Mouse (Mus musculus) neutrophil, adult 5-6 weeks (primary cell): ENCODE data around the gene Xaf1. TPM values are rescaled to one million over a fixed set of nuclear protein-coding genes. Genes with fewer than 3 reads are reported as not detected.
A peak's percentile ranks its signal among the peaks of the same experiment; 100 is the strongest.
"Not testable (repeated sequence)": the region's sequence is repeated elsewhere in the genome, so short reads cannot be mapped to it uniquely, and the experiment has no call there.

Experiments
- ATAC-seq: fragments of 151-379, 151-347 bp; 2 replicates; pipeline ENCODE4 v1.8.0; 2017; ENCODE audit warnings: mild to moderate bottlenecking, moderate TSS enrichment; ENCODE audit not compliant: insufficient number of reproducible peaks, poor library complexity, low FRiP score, severe bottlenecking; ENCODE audit errors: extremely low read depth
- total RNA-seq: library from RNA; stranded (forward); fragments of 200-1000 nt; gene quantifications from 2 replicates; pipeline ENCODE4 v1.2.3, GENCODE M21; 2017

Gene Xaf1
- total RNA-seq, 1 experiment from 2014 or later: 37.6 TPM

DNA sequence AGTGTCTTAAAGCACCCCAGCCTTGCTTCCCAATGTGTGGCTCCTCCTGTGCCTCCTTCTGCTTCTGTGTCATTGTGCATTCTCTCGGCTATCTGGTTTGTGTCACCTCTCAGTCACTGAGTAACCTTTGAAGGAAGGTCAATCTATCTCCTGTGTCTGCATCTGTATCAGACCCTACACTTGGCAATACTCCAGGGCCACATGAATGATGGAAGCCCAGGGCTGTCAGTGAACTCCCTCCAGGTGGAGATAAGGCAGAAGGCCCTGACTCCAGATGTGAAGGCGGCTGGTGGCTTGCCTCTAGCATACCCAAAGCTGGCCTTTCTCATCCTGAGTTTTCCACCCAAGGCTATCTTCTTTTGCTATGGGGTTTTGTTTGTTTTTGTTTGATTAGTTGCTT lies 7.6 kb downstream of the Xaf1 start:
- ATAC-seq: no peak

- ATAC-seq: no peak
Observed at GRCm38 (mm10) chr11:72310491-72310890, 9.1 kb downstream of the Xaf1 start.

DNA sequence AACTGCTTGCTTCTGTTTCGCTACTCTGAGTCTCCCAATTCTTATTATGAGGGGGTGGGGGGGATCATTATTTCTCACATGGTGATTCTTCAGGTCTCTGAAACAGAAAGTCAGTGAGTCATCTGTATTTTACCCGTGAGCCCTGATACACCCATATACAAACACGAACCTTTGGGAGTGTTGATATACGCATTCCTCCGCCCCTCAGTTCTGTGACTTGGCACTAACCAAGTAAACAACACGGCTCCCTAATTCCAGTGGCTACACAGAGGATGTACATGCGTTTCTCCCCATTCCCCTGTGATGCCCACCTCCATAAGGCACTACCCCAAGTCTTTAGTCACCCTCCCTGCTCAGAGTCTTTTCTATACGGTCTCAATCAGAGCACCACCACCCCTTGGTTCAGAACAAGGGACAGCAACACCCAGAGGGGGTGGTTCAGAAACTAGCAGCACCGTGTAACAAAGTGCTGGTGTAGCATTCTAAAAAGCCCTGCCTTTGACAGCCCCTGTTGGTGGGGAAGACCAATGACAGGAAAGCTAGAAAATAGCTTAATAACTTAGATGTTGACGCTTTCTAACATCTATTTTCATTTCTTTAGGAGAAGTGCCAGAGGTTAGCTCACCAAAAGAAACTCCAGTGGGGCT lies 10.0 kb downstream of the Xaf1 start:
- ATAC-seq: no peak

GRCm38 (mm10) chr11:72314151-72314895 lies 12.9 kb downstream of the Xaf1 start, which contains the start of gene Fbxo39:
Gene Fbxo39, plus strand, starts transcription at chr11:72314444.
- ATAC-seq: no peak

DNA sequence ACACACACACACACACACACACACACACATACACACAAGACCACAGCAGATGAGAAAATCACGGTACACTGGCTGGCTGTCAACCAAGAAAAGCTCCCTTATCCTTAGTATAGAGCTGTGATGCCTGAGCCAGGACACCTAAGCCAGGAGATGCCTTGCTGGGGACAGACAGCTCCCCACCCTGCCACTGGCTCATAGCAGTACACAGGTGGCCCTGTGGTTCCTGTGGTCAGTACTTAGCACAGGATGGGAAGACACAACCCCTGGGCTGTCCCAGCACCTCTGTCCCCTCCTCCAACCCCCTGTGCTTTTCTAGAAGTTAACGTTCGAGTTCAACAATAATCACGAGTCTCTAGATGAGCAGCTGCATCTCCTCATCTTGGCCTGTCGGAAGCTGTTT lies 16.6 kb downstream of the Xaf1 start:
- ATAC-seq: no peak

DNA sequence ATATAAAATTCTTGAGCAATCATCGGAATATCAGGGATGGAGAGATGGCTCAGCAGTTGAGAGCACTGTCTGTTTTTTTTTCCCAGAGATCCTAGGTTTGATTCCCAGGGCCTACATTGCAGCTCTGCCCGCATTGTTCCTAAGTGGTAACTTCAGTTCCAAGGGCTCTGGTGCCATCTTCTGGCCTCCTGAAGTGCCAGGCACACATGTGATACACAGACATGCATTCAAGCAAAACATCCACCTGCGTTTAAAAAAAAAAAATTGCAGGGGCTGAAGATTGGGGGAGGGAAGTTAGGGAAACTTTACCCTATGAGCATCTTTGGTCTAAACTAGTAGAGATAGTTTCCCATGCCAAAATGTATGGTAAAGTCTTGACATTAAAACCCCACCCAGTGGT lies 23.0 kb downstream of the Xaf1 start:
- no peak for ATAC-seq

GRCm38 (mm10) chr11:72325701-72326100 lies 24.3 kb downstream of the Xaf1 start:
- ATAC-seq: no peak

DNA sequence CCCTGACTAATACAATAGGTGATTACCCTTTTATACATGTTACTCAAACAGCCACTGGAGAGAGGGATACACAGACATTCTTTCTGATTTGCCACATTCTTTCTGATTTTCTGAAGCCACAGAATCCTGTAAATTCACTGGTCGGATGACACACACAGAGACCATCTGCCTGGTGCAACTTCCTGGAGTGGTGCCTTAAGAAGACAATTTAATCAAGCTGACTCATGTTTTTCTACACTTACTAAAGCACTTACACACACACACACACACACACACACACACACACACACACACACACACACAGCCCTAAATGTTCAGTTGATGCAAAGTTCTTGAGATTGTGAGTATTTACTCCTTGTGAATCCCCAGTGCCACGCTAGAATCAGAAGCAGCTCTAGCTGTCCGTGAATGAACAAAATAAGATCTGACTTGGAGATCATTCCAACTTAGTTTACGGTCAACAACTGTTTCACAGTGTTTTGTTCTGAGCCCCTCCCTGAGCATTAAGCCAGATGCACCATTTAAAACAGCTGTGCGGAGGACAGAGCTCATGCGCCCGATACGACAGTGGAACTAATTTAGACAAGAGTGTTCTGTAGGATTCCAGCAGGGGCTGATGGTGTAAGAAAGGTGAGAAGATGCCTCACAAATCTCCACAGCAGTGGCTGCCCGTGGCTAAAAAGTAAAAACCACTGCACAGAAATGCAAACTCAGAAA lies 31.7 kb downstream of the Xaf1 start:
- ATAC-seq: no peak

DNA sequence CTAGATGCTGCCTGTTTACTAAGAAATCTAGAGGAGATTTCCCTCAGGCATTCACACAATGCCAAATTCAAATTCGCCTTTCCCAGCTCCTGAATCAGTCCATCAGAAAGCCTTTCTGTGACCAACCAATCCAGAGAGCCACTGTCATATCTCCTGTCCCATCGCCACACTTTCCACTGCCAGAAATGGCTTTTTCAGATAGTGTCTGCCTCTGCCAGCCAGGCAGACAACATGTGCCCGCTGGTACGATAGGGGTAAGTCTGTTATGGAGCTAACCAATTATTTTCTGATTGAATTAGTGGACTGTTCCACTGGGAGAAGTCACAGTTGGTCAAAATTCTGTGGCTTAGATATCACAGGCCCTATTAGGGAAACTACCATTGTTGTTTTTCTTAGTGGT lies 33.2 kb downstream of the Xaf1 start:
- no peak for ATAC-seq

DNA sequence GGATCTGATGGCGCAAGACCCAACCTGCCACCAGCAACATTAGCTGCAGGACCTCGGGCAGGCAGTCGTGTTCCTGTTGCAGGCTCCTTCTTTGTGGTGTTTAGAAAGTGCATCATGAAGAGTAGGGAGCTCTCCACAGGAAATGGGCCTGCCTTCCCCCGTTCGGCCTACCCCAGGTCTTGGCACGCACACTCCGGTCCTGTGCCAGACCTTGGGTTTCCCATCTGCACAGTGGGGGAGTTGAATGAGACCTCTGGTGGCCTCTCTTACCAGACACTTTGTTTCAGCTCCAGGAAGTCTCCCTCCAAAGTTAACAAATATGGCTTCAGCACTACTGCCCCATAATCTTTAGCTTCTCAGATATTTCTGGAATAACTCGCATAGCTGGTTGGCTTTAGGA lies 35.3 kb downstream of the Xaf1 start:
- ATAC-seq: no peak

GRCm38 (mm10) chr11:72338437-72338871 lies 37.0 kb downstream of the Xaf1 start:
- ATAC-seq: no peak

DNA sequence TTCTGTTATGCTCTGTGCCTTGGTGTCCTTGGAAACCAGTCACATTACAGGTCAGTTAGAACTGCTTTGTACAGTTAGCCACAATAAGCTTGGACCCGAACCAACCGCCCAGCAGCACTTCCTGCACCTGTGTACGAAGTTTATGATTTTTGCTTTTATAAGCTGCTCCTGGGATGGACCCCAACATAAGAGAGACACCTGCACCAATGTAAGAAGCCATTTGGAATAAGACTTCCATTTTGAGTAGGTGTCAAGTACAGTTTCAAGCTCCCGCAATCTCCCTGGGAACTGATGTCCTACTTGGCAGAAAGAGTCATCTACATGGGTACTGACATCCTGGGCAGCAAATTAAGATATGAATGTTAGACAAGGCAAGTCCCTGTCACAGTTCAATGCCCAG lies 38.3 kb downstream of the Xaf1 start:
- ATAC-seq: no peak

DNA sequence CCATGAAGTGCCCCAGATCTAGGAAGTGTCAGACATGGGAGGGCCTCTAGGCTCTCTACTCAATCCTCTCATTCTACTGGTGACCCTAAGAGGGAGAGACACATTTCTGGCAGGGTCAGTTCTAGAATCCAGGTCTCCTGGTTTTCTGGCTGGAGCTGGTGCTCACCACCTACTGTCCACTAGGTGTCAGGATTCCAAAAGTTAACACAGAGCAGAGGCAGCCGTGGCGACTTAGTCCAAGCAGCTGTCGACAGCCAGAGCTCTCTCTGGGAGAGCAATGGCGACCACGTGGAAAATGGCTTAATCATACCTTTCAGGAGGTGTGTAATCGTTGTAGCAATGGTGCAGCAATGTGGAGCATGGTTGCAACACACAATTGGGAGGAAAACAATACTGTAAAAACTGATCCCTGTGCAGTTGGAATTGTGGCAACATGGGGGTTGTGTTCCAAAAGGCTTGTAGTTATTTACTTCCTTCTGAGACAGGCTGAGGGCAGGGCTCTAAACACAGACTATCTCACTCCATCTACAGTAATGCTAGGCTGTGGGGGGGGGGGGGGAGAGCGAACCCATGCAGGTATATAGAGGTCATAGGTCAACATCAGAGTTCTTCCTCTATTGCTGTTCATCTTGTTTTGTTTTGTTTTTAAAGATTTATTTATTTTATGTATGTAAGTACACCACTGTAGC lies 41.3 kb downstream of the Xaf1 start:
- peak; percentile 53; the same call in 1 of the 2 replicates for ATAC-seq

DNA sequence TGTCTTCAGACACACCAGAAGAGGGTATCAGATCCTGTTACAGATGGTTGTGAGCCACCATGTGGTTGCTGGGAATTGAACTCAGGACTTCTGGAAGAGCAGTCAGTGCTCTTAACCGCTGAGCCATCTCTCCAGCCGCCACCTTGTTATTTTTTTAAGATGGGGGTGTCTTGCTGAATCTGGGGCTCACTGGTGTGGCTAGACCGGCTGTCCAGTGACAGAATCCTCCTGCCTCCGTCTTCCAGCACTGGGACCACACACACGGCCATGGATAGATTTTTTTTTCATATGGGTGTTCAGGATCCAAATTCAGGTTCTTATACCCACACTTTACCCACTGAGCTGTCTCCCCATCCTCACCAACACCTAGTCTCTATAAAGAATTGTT lies 41.8 kb downstream of the Xaf1 start:
- ATAC-seq: not testable (repeated sequence)

DNA sequence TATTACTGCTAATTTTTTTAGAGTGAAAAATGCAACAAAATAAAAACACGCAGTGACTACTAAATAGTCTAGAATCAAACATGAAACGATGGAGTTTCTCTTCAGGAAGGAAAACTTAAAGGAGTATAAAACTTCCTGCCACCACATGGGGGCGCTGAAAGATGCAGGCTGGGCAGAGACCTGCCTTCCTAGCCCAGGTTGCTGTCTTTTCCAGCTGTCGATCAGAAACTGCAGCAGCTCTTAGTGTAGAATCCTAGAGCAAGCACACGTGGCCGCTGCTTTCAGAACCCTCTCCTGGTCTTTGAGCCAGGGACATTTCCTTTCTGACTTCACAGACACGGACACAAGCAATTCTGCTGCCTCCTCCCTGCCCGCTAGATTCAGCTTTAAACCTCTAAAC lies 42.5 kb downstream of the Xaf1 start:
- no peak for ATAC-seq

DNA sequence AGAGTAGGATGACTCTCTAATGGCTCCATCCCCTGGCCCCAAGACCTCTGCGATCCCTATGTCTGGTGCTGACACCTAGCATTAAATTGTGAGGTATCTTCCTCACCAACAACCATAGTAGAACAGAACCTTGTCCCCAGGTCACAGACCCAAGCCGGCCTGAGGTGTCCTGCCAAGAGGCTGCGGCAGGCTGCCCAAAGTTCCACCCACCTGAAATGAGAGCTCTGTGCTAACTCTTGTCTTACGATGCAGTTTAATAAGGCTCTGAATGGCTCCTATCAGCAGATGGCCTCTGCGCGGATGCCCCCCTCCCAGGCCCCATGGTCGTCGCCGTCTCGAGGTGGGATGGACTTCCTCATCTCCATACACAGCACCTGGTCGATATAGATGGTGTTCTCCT lies 43.1 kb downstream of the Xaf1 start:
- ATAC-seq: no peak

GRCm38 (mm10) chr11:72348563-72348962 lies 47.1 kb downstream of the Xaf1 start:
- no peak for ATAC-seq

DNA sequence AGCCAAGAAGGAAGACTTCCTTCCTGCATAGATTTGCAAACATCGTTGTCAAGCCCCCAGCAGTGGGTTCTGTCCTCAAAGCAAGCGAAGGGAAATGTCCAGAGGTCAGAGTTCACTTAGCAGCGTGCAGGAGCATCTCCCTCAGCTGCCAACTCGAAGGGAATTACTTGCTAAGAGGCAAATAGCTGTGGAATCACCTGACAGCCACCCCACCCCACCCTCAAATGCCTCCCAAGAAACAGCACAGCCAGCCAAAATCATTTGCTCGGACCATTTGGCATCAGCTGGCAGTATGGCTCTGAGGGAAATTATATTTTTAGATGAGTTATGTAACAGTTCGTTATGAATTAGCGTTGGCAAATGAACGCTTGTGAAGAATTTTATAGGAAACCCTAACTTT lies 47.6 kb downstream of the Xaf1 start:
- no peak for ATAC-seq

DNA sequence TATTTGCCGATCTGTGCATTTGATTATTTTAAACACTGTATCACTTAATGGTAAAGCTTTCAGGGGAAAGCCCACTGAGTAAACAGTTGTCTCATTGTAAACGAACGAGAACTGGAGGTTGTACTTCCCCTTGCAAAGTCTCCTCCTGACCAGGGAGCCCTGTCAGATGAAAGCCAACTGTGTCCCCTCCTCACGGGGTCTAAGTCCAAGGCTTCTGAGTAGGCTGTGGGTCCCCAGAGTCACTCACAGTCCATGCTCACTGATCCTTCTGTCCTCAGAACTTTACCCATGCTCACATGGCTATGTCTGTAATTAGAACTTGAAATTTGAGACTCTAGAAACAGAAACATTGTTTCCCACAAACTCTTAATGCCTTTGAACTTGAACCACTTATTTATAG lies 48.2 kb downstream of the Xaf1 start:
- no peak for ATAC-seq
